Mouse (Mus musculus): ENCODE measurements around the gene Hoxa5.

Gene Hoxa5

DNA sequence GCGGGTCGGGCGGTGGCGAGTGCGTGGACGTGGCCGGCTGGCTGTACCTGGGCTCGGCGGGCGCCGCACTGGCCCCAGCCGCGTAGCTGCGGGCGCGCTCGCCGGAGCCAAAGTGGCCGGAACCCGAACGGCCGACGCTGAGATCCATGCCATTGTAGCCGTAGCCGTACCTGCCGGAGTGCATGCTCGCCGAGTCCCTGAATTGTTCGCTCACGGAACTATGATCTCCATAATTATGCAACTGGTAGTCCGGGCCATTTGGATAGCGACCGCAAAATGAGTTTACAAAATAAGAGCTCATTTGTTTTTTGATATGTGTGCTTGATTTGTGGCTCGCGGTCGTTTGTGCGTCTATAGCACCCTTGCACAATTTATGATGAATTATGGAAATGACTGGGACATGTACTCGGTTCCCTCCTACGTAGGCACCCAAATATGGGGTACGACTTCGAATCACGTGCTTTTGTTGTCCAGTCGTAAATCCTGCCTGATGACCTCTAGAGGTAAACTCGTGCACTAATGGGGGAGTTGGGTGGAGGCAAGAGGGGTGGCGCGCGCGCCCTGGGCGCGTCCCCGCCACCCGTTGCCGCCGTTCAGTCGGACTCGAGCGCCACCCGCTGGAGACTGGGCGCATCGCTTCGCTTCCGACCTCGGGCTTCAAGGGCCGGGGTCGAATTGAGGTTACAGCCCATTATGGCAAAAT is at the start of gene Hoxa5:
Gene Hoxa5 (minus strand): TSS at position 538 of the 703 bp plus-strand sequence.
- no peak for DNase-seq

- peak in 1 of 2 experiments; percentile 58 for DNase-seq
These were observed 49.4 kb upstream of the Hoxa5 start for GRCm38 (mm10) chr6:52253511-52254500.

- DNase-seq = no peak
These were observed 48.5 kb upstream of the Hoxa5 start for GRCm38 (mm10) chr6:52252775-52253376.

GRCm38 (mm10) chr6:52252016-52252774 is 47.8 kb upstream of the Hoxa5 start:
- DNase-seq = no peak

DNA sequence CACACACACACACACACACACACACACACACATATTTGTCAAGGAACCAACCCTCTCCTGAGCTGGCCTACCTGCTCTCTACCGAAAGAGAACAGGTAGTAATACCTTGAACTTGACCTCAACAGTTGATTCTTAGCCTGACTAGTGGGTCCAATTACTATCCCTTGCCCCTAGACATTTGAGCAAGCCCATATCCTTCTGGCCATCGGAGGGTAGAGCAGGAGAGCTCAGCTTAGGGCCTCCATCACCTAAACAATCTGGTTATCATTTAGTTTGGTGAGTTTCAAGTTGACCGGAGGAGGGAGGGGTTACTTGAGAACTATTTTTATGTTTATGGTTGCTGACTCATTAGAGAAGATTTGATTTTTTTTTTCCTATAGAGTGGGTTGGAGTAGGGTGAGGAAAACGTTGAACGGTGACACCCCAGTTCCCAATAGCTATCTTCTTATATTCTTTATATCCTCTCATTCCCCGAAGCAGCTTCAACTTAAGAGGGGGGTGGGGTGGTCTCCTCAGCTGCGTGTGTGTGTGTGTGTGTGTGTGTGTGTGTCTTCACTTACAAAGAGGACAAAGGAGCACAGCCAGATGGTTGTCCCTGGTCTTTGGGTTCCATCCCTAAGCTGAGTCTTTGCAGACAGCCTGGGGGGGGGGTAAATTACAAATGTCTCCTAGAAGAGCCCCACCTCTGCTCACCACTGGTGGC is 46.9 kb upstream of the Hoxa5 start:
- DNase-seq = no peak

GRCm38 (mm10) chr6:52249826-52250225 is 45.4 kb upstream of the Hoxa5 start:
- no peak for DNase-seq

DNA sequence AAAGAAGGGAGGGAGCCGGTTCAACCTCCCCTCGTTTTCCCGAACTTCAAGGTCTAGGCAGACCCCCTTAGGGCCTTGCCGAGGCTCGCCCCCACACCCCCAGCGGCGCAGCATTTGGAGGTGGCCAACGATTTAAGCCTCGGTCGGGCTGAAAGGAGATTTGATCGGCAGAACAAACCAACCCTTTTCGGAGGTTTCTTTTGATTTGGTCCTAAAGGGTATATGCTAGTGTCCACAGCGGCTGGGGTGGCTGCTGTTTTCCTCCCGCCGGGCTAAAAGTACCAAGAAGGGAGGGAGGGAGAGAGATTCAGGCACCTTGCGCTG is 45.0 kb upstream of the Hoxa5 start:
- no peak for DNase-seq

DNA sequence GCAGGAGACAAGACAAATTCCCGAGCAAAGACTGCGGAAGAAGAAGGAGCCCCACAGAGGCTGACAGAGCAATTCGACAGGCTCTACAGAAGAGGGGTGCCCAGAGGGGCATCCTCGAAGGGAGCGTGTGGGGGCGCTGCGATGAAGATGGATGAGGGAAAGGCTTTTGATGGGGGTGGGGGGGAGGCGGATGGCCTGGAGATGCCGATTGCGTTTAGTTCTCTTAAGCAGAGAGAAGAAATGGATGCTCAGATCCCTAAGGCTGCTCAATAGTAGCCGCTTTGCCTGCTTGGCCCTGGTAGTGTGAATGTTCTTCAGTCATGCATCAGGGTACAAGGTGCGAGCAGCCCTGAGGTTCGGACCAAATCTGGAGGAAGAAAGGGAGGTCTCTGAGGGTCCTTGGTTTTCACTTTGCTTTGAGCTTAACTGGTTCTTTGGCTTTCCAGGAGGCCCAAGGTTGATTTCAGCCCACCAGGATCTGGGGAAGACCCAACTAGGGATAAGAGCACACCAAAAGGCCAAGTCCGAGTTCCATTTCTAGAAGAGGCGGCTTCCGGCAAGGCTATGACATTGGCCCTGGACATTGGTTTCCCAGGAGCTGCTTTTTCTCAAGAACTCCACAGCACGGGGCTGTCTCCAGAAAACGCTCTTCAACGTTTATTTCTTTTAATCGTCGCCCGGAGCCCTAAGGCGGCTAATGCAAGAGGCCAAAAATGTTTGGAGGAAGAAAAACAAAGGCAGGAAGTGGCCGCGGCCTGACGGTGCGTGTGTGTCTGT is 44.4 kb upstream of the Hoxa5 start:
- DNase-seq = no peak

- no peak for DNase-seq
These were observed 43.6 kb upstream of the Hoxa5 start for GRCm38 (mm10) chr6:52247766-52248637.

DNA sequence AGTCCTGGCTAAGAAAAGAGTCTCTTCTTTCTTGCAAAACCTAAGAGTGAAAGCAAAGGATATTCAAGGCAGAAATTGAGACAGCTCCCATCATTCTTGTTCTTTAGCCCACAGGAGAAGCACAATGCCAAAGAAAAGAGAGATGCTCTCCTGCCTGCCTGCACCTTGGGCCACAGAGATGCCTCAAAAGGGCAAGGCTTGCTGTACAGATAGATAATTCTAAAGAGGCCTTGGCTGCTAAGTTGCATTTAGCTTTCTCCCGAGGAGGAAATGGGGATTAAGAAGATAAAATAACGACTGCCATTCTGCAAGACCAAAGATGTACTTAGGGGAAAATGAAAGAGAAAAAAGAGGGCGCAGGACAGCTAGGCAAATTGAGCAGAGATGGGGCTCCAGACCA is 42.5 kb upstream of the Hoxa5 start:
- no peak for DNase-seq

- DNase-seq = no peak
These were observed 42.0 kb upstream of the Hoxa5 start for GRCm38 (mm10) chr6:52246403-52246803.

- no peak for DNase-seq
These were observed 41.4 kb upstream of the Hoxa5 start, which contains the start of gene Hoxa11 for GRCm38 (mm10) chr6:52245757-52246142. Hoxa11 (minus strand) TSS chr6:52245810.

- DNase-seq = no peak
These were observed 40.8 kb upstream of the Hoxa5 start for GRCm38 (mm10) chr6:52245040-52245756.

- no peak for DNase-seq
These were observed 40.2 kb upstream of the Hoxa5 start for GRCm38 (mm10) chr6:52244471-52245039.

DNA sequence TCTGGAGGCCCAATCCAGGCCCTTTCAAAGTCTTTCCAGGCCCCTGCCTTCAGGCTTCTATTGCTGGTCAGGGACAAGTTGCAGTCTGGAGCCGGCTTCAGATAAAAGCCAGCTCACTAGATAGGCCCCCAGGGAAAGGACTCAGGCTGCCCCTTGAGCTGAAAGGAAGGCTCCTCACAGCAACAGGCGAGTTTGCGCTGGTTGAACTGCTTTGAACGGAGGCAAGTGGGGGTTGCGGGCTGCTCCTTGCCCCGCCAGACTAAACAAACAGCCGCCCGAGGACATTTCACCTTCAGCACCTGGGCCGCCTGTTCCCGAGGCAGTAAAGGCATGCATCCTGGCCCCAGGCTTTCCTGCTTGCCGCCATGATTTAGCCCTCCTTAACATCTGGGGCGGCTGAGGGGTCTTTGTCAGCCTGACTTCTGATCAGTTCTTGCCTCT is 39.3 kb upstream of the Hoxa5 start:
- DNase-seq = no peak

- no peak for DNase-seq
These were observed 38.5 kb upstream of the Hoxa5 start for GRCm38 (mm10) chr6:52242801-52243332.

GRCm38 (mm10) chr6:52241001-52241621 is 36.7 kb upstream of the Hoxa5 start:
- no peak for DNase-seq

GRCm38 (mm10) chr6:52240389-52241000 is 36.1 kb upstream of the Hoxa5 start, which contains the start of gene Hoxa10:
Hoxa10 (minus strand) TSS chr6:52240854.
- DNase-seq = peak in 1 of 2 experiments; percentile 61
